Mouse (Mus musculus) cerebellum, postnatal 25 days (tissue): Measurements from ENCODE around the gene Wdsub1.

Source experiments
- DNase-seq, 2 experiments: peaks; one replicate each; pipeline ENCODE4 v3.0.0; 2021; ENCODE audit warnings: mixed read lengths in 2 of 2

The Wdsub1 gene

GRCm38 (mm10) chr2:59841189-59841939, 41.0 kb downstream of the Wdsub1 start:
- DNase-seq = no peak

GRCm38 (mm10) chr2:59840191-59840590, 42.2 kb downstream of the Wdsub1 start:
- DNase-seq = no peak

GRCm38 (mm10) chr2:59839755-59840154, 42.6 kb downstream of the Wdsub1 start:
- DNase-seq = no peak

GRCm38 (mm10) chr2:59838825-59839224, 43.6 kb downstream of the Wdsub1 start:
- no peak for DNase-seq

GRCm38 (mm10) chr2:59831831-59832230, 50.6 kb downstream of the Wdsub1 start:
- no peak for DNase-seq

GRCm38 (mm10) chr2:59830940-59831339, 51.5 kb downstream of the Wdsub1 start:
- DNase-seq = no peak

- no peak for DNase-seq
Measured at GRCm38 (mm10) chr2:59830151-59830550, 52.2 kb downstream of the Wdsub1 start.

GRCm38 (mm10) chr2:59829718-59830117, 52.7 kb downstream of the Wdsub1 start:
- DNase-seq = no peak

GRCm38 (mm10) chr2:59828777-59829508, 53.4 kb downstream of the Wdsub1 start:
- DNase-seq = peak; percentile 54 to 63

- DNase-seq = no peak
Measured at GRCm38 (mm10) chr2:59828103-59828655, 54.2 kb downstream of the Wdsub1 start.

- no peak for DNase-seq
Measured at GRCm38 (mm10) chr2:59825380-59825779, 57.0 kb downstream of the Wdsub1 start.

- no peak for DNase-seq
Measured at GRCm38 (mm10) chr2:59824289-59824688, 58.1 kb downstream of the Wdsub1 start.

- no peak for DNase-seq
Measured at GRCm38 (mm10) chr2:59821044-59821443, 61.3 kb downstream of the Wdsub1 start.

GRCm38 (mm10) chr2:59820088-59820487, 62.3 kb downstream of the Wdsub1 start:
- DNase-seq = no peak

- DNase-seq = no peak
Measured at GRCm38 (mm10) chr2:59819415-59819814, 63.0 kb downstream of the Wdsub1 start.

GRCm38 (mm10) chr2:59818663-59819062, 63.7 kb downstream of the Wdsub1 start:
- DNase-seq = no peak

- no peak for DNase-seq
Measured at GRCm38 (mm10) chr2:59814997-59815396, 67.4 kb downstream of the Wdsub1 start.

- peak; percentile 54 to 79 for DNase-seq
Measured at GRCm38 (mm10) chr2:59813457-59813856, 68.9 kb downstream of the Wdsub1 start.

- no peak for DNase-seq
Measured at GRCm38 (mm10) chr2:59812641-59813040, 69.8 kb downstream of the Wdsub1 start.

- DNase-seq = no peak
Measured at GRCm38 (mm10) chr2:59811247-59811646, 71.1 kb downstream of the Wdsub1 start.

- DNase-seq = peak; percentile 60 to 73
Measured at GRCm38 (mm10) chr2:59810039-59810438, 72.4 kb downstream of the Wdsub1 start.

- no peak for DNase-seq
Measured at GRCm38 (mm10) chr2:59808608-59809007, 73.8 kb downstream of the Wdsub1 start.

- DNase-seq = no peak
Measured at GRCm38 (mm10) chr2:59806038-59806437, 76.4 kb downstream of the Wdsub1 start.

- no peak for DNase-seq
Measured at GRCm38 (mm10) chr2:59805595-59805994, 76.8 kb downstream of the Wdsub1 start.
